Mouse (Mus musculus): ENCODE results near the gene Tmem30b.
A peak's percentile ranks its signal among the peaks of the same experiment; 100 is the strongest.

Tmem30b gene

DNA sequence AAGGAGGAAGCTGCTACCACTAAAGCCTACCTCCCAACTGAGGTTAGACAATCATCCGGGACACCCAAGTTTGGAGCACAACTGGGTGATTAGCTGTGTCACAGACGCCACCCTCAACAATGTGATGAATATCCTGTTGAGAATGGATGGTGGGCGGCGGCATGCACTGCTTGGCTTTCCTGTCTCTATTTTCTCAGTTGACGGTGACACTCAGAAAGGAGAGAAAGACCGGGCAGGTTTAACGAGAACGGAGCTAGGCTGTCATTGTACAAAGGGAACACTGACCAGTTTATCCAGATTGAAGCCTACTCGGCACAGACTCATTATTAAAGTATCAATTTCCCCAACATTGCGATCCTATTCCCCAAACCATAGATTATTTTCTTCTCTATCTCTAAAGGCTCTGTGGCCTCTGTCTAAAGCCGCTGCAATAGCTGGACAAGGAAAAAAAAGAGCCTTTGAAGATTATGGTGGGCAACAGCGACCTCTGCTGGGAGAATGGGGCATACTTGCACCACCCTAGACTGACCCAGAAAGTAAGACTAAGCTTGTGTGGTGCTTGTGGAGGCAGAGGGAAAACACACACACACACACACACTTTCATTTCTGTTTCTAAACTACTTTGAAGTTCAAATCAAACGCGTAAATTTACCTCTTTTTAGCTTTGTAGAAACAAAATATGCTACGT, 29.0 kb downstream of the Tmem30b start:
- DNase-seq (ENCODE audit: low spot score): peak; percentile 77

DNA sequence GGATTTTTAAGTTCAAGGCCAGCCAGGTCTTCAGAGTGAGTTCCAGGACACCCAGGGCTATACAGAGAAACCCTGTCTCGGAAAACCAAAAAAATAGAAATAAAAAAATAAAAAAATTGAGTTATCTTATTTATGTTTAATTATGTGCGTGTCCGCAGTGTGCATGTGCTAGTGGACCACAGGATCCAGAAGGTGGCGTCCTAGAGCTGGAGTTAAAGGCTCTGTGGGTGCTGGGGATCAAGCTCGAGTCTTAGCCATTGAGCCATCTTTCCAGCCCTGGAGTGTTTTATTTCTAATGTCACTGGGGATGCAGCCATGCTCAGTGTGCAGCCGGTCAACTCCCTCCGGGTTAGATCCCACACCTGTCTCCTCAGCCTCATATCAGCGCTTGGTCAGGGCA, 29.7 kb downstream of the Tmem30b start:
- DNase-seq (ENCODE audit: low spot score): no peak

DNA sequence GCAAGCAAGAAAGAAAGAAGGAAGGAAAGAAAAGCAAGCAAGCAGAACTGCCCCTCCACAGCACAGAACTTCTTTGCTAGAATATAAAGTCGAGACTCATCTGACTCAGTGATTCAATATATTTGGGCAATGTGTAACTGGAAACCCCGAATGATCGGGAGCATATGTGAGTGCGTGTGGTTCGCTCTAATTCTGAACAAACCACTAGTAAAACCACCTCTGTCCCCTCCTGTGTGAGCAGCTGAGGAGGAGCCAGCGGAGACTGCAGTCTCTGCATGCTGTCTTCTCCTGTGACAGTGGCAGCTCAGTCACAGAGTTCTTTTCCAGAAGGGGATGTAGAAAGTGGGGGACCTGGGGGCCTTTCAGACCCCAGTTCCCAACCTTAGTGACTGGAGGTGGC, 31.5 kb downstream of the Tmem30b start:
- DNase-seq (ENCODE audit: low spot score): no peak

DNA sequence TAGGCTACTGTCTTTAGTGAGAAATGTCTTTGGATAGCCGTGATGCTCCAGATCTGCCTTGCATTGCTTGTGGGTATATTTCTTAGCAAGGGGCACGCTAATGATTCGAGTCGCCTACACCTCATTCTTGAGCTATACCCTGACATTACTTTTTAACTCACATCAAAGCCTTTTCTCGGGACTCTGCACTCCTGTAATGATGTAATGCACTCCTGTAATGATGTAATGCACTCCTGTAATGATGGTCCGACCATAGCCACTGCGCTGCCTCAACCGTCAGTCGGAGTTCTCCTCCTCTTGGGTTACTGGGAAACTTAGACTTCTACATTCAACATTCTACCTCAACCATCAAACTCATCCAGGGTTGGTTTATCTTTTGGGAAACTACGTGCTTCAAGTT, 32.2 kb downstream of the Tmem30b start:
- no peak for DNase-seq (ENCODE audit: low spot score)

DNA sequence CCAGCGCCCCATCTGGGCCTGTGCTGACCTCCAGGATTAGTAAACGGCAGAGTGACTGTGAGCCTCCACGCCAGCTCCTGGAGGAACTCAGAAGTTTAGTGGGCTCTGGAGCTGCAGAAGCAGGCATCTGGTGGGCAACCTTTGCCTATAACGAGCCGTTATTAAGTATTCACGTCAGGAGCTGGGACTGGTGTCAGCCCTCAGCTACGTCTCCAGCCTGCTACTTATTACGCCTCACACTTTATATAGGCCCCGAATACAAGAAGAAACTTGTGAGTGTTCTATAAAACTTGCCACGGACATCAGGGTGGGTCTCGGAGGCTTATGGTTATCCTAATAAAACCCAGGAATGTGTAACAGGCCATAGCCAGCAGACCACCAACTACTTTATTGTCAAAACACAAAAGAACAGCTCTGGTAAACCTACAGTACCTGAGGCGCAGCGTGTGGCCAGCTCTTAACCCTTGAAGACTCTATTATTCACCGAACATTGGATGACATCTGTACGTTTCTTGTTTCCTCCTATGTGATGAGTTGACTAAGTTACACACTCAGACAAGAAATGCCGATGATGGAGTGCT, 34.6 kb downstream of the Tmem30b start:
- no peak for DNase-seq (ENCODE audit: low spot score)

DNA sequence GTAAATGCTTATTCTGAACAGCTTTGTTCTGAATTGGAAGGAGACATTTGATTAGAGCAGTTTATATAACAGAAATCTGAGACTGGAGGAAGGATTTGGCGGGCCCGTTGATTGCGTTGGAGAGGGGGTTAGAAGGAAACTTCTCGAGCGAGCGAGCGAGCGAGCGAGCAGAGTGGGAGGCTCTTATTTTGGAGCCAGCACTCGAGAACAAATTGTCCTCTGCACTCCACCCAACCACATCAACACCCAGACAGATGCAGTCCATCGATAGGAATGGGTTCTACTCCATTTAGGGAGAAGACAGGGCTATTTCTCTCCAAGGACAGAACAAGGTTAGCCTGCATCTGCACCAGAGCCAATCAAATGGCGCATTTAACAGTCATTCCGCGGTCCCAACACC, 39.1 kb downstream of the Tmem30b start:
- DNase-seq (ENCODE audit: low spot score): no peak

DNA sequence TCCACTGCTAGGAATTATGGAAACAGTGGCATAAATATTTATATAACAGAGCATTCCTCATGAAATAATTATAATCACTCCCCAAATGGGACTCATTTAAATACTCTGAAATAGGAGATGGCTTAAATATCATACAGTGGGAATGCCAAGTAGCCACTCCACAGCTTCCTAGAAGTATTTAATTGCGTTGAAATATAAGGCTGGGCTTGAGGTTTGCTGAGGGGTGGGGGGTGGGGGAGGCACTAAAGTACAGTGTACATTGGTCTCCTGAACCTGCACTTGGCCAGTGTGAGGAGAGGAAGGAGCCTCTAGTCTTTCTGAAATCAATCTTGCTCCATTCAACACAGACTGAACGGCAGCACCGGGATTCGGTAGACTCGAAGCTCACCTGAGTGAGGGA, 39.5 kb downstream of the Tmem30b start:
- no peak for DNase-seq (ENCODE audit: low spot score)

DNA sequence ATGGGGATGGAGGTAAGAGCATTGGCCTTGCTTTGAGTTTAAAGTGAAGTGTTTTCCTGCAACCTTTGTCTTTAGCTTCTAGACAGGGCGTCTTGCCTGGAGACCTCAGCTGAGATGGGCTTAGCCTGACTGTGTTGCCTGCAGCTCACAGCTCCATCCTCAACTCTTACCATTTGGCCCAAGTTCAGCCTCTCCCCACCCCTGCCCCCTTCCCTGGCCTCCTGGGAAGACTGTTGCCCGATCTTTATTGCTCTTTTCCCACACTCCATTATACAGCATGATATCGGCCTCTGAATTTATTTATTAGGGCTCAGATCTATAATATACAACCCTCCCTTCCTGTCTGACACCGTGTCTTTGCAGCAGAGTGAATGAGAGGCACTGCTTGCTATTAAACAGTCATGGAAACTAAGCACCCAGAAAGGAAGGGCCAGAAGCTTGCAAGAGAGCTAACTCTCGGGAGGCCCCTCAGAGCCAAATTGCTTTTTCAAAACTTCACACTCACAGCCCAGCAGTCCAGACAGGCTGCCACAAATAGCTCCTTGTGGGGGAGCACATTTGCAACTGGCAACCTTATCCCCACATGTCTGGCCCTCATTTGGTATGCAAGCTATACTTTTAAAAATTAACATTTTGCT, 45.4 kb downstream of the Tmem30b start:
- no peak for DNase-seq (ENCODE audit: low spot score)

DNA sequence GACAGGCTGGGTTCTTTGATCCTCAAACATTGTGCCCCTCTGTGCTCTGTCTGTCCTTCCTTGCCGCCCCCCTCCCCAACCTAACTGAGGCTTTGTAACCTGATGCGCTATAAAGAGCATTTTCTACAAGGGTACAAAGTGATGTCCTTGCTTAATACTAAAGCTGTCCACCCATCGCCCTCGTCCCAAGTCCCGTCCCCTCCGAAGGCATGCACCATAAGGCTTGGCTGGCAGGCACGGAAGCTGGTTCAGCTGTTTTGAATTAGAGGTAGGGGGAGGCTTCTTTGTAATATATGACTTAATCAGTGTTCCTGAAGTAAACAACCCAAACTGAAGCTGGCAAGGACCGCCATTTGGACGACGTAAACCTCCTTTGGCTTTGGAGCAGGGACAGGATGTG, 51.0 kb downstream of the Tmem30b start:
- no peak for DNase-seq (ENCODE audit: low spot score)

DNA sequence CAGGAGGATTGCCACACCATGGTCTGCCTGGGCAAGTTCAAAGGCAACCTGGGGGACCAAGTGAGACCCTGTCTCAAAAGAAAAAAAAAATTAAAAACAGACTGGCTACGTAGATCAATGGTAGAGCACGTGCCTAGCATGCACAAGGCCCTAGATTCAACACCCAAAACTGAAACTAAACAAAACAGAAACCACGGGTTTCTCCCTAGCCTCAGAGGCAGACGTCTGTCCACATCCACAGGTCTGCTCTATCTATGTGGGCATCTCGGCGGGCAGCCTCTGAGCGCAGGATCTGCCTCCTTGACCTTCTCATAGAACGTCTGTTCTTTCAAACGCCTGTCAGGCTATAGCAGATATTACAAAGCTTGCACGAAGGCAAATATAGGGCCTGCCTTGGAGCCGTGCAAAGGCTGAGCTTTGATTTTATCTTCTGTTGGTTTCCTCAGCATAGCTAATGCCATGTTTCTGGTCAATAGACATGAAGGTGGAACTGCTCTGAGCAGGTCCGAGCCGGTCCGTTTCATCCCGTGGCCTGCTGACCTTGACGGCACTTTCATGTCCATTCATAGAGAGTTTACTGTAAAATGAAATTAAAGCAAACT, 52.2 kb downstream of the Tmem30b start:
- DNase-seq (ENCODE audit: low spot score): no peak
